Mouse (Mus musculus): ENCODE data around the gene Glt8d2. TPM values are rescaled to one million over a fixed set of nuclear protein-coding genes. Genes with fewer than 3 reads are reported as not detected.

The Glt8d2 gene
- polyA plus RNA-seq, 1 experiment from 2014 or later: 5.3 TPM

GRCm38 (mm10) chr10:82661820-82662219 lies 28.6 kb downstream of the Glt8d2 start:
- 86% methylated on average over 8 of the region's 8 CpGs for WGBS
- Histone ChIP-seq H3K9ac (ENCODE audit: low read length) (no peak overlapping the region), H3K36me3 (ENCODE audit: control insufficient read depth, insufficient read depth, low read length) (no peaks in the 10 kb centered on the region), H3K4me2 (ENCODE audit: low read length) (no peak overlapping the region), H3K9me3 (ENCODE audit: control insufficient read depth, low read length) (no peaks in the 10 kb centered on the region), H3K27me3 (replicated peaks; ENCODE audit: control insufficient read depth, insufficient read depth, low read length) (no peaks in the 10 kb centered on the region), H3K27ac (ENCODE audit: low read depth) (no peak overlapping the region), H3K4me1 (replicated peaks; ENCODE audit: control insufficient read depth, insufficient read depth, low read length) (no peaks in the 10 kb centered on the region), H3K4me3 (ENCODE audit: low read depth, low read length) (no peak overlapping the region)
- ATAC-seq (replicated peaks; ENCODE audit: low FRiP score, low TSS enrichment, low read depth) (no peak), DNase-seq (ENCODE audit: low spot score) (no peak)

- no peak for DNase-seq (ENCODE audit: low spot score)
- no peak for ATAC-seq (replicated peaks; ENCODE audit: low FRiP score, low TSS enrichment, low read depth)
- no peaks in the 10 kb centered on the region for H3K9me3 ChIP-seq (ENCODE audit: control insufficient read depth, low read length)
Observed at GRCm38 (mm10) chr10:82654581-82654980, 35.9 kb downstream of the Glt8d2 start.

GRCm38 (mm10) chr10:82652625-82653024 lies 37.8 kb downstream of the Glt8d2 start:
- peaks cover 30% of the 10 kb centered on the region for H3K36me3 ChIP-seq (ENCODE audit: control insufficient read depth, insufficient read depth, low read length)
- H3K4me3 ChIP-seq (ENCODE audit: low read depth, low read length): no peak overlapping the region
- WGBS: 68% methylated on average over 5 of the region's 5 CpGs
- H3K27me3 ChIP-seq (replicated peaks; ENCODE audit: control insufficient read depth, insufficient read depth, low read length): no peaks in the 10 kb centered on the region
- H3K27ac ChIP-seq (ENCODE audit: low read depth): no peak overlapping the region
- ATAC-seq (replicated peaks; ENCODE audit: low FRiP score, low TSS enrichment, low read depth): no peak
- H3K4me2 ChIP-seq (ENCODE audit: low read length): no peak overlapping the region
- no peaks in the 10 kb centered on the region for H3K9me3 ChIP-seq (ENCODE audit: control insufficient read depth, low read length)
- no peaks in the 10 kb centered on the region for H3K4me1 ChIP-seq (replicated peaks; ENCODE audit: control insufficient read depth, insufficient read depth, low read length)
- no peak for DNase-seq (ENCODE audit: low spot score)
- no peak overlapping the region for H3K9ac ChIP-seq (ENCODE audit: low read length)

More at GRCm38 (mm10) chr10:82654581-82654980, 35.9 kb downstream of the Glt8d2 start:
- H3K9ac ChIP-seq (ENCODE audit: low read length): no peak overlapping the region
- no peak overlapping the region for H3K4me3 ChIP-seq (ENCODE audit: low read depth, low read length)
- 66% methylated on average over 3 of the region's 3 CpGs for WGBS
- peaks cover 23% of the 10 kb centered on the region for H3K36me3 ChIP-seq (ENCODE audit: control insufficient read depth, insufficient read depth, low read length)
- no peak overlapping the region for H3K27ac ChIP-seq (ENCODE audit: low read depth)
- H3K27me3 ChIP-seq (replicated peaks; ENCODE audit: control insufficient read depth, insufficient read depth, low read length): no peaks in the 10 kb centered on the region
- H3K4me2 ChIP-seq (ENCODE audit: low read length): no peak overlapping the region
- no peaks in the 10 kb centered on the region for H3K4me1 ChIP-seq (replicated peaks; ENCODE audit: control insufficient read depth, insufficient read depth, low read length)

GRCm38 (mm10) chr10:82651221-82651620 lies 39.2 kb downstream of the Glt8d2 start:
- Histone ChIP-seq H3K9me3 (ENCODE audit: control insufficient read depth, low read length) (no peaks in the 10 kb centered on the region), H3K27ac (ENCODE audit: low read depth) (no peak overlapping the region), H3K9ac (ENCODE audit: low read length) (no peak overlapping the region), H3K4me1 (replicated peaks; ENCODE audit: control insufficient read depth, insufficient read depth, low read length) (no peaks in the 10 kb centered on the region), H3K4me3 (ENCODE audit: low read depth, low read length) (no peak overlapping the region), H3K36me3 (ENCODE audit: control insufficient read depth, insufficient read depth, low read length) (peaks cover 44% of the 10 kb centered on the region), H3K4me2 (ENCODE audit: low read length) (no peak overlapping the region), H3K27me3 (replicated peaks; ENCODE audit: control insufficient read depth, insufficient read depth, low read length) (no peaks in the 10 kb centered on the region)
- 84% methylated on average over 5 of the region's 5 CpGs for WGBS
- ATAC-seq (replicated peaks; ENCODE audit: low FRiP score, low TSS enrichment, low read depth) (no peak), DNase-seq (ENCODE audit: low spot score) (no peak)

- H3K4me2 ChIP-seq (ENCODE audit: low read length): no peak overlapping the region
- no peak for DNase-seq (ENCODE audit: low spot score)
- no peaks in the 10 kb centered on the region for H3K27me3 ChIP-seq (replicated peaks; ENCODE audit: control insufficient read depth, insufficient read depth, low read length)
- peaks cover 78% of the 10 kb centered on the region for H3K36me3 ChIP-seq (ENCODE audit: control insufficient read depth, insufficient read depth, low read length)
- WGBS: 87% methylated on average over 17 of the region's 17 CpGs
- H3K4me3 ChIP-seq (ENCODE audit: low read depth, low read length): no peak overlapping the region
- no peaks in the 10 kb centered on the region for H3K9me3 ChIP-seq (ENCODE audit: control insufficient read depth, low read length)
- H3K4me1 ChIP-seq (replicated peaks; ENCODE audit: control insufficient read depth, insufficient read depth, low read length): no peaks in the 10 kb centered on the region
- no peak overlapping the region for H3K27ac ChIP-seq (ENCODE audit: low read depth)
- no peak overlapping the region for H3K9ac ChIP-seq (ENCODE audit: low read length)
- no peak for ATAC-seq (replicated peaks; ENCODE audit: low FRiP score, low TSS enrichment, low read depth)
Observed at GRCm38 (mm10) chr10:82647205-82647811, 43.1 kb downstream of the Glt8d2 start.

GRCm38 (mm10) chr10:82646083-82646482 lies 44.4 kb downstream of the Glt8d2 start:
- WGBS: 96% methylated on average over 8 of the region's 8 CpGs
- Histone ChIP-seq H3K4me1 (replicated peaks; ENCODE audit: control insufficient read depth, insufficient read depth, low read length) (no peaks in the 10 kb centered on the region), H3K27me3 (replicated peaks; ENCODE audit: control insufficient read depth, insufficient read depth, low read length) (no peaks in the 10 kb centered on the region), H3K4me2 (ENCODE audit: low read length) (no peak overlapping the region), H3K4me3 (ENCODE audit: low read depth, low read length) (no peak overlapping the region), H3K9me3 (ENCODE audit: control insufficient read depth, low read length) (no peaks in the 10 kb centered on the region), H3K36me3 (ENCODE audit: control insufficient read depth, insufficient read depth, low read length) (peaks cover 77% of the 10 kb centered on the region), H3K9ac (ENCODE audit: low read length) (no peak overlapping the region), H3K27ac (ENCODE audit: low read depth) (no peak overlapping the region)
- ATAC-seq (replicated peaks; ENCODE audit: low FRiP score, low TSS enrichment, low read depth): 0 out of 2 replicates have a peak, but pooled peaks have one; percentile 58
- DNase-seq (ENCODE audit: low spot score): no peak

- Histone ChIP-seq H3K4me3 (ENCODE audit: low read depth, low read length) (no peak overlapping the region), H3K4me1 (replicated peaks; ENCODE audit: control insufficient read depth, insufficient read depth, low read length) (no peaks in the 10 kb centered on the region), H3K36me3 (ENCODE audit: control insufficient read depth, insufficient read depth, low read length) (peaks cover 87% of the 10 kb centered on the region), H3K9me3 (ENCODE audit: control insufficient read depth, low read length) (no peaks in the 10 kb centered on the region), H3K27ac (ENCODE audit: low read depth) (no peak overlapping the region), H3K9ac (ENCODE audit: low read length) (no peak overlapping the region), H3K4me2 (ENCODE audit: low read length) (no peak overlapping the region), H3K27me3 (replicated peaks; ENCODE audit: control insufficient read depth, insufficient read depth, low read length) (no peaks in the 10 kb centered on the region)
- WGBS: 91% methylated on average over 7 of the region's 9 CpGs
- ATAC-seq (replicated peaks; ENCODE audit: low FRiP score, low TSS enrichment, low read depth) (no peak), DNase-seq (ENCODE audit: low spot score) (no peak)
Observed at GRCm38 (mm10) chr10:82641481-82641880, 49.0 kb downstream of the Glt8d2 start.

GRCm38 (mm10) chr10:82639032-82639698 lies 51.3 kb downstream of the Glt8d2 start:
- H3K27ac ChIP-seq (ENCODE audit: low read depth): no peak overlapping the region
- DNase-seq (ENCODE audit: low spot score) (no peak), ATAC-seq (replicated peaks; ENCODE audit: low FRiP score, low TSS enrichment, low read depth) (no peak)
- H3K9ac ChIP-seq (ENCODE audit: low read length): no peak overlapping the region
- WGBS: 89% methylated on average over 8 of the region's 8 CpGs
- no peaks in the 10 kb centered on the region for H3K4me1 ChIP-seq (replicated peaks; ENCODE audit: control insufficient read depth, insufficient read depth, low read length)
- H3K4me2 ChIP-seq (ENCODE audit: low read length): no peak overlapping the region
- no peaks in the 10 kb centered on the region for H3K9me3 ChIP-seq (ENCODE audit: control insufficient read depth, low read length)
- no peak overlapping the region for H3K4me3 ChIP-seq (ENCODE audit: low read depth, low read length)
- peaks cover 71% of the 10 kb centered on the region for H3K36me3 ChIP-seq (ENCODE audit: control insufficient read depth, insufficient read depth, low read length)
- H3K27me3 ChIP-seq (replicated peaks; ENCODE audit: control insufficient read depth, insufficient read depth, low read length): no peaks in the 10 kb centered on the region

- H3K36me3 ChIP-seq (ENCODE audit: control insufficient read depth, insufficient read depth, low read length): peaks cover 56% of the 10 kb centered on the region
- WGBS: 94% methylated on average over 3 of the region's 3 CpGs
- no peak for ATAC-seq (replicated peaks; ENCODE audit: low FRiP score, low TSS enrichment, low read depth)
Observed at GRCm38 (mm10) chr10:82636321-82636720, 54.1 kb downstream of the Glt8d2 start.

More at GRCm38 (mm10) chr10:82636321-82636720, 54.1 kb downstream of the Glt8d2 start:
- H3K9ac ChIP-seq (ENCODE audit: low read length): no peak overlapping the region
- H3K4me1 ChIP-seq (replicated peaks; ENCODE audit: control insufficient read depth, insufficient read depth, low read length): no peaks in the 10 kb centered on the region; the same call in 1 of the 2 replicates
- H3K9me3 ChIP-seq (ENCODE audit: control insufficient read depth, low read length): 0 out of 2 replicates have a peak, but pooled peaks cover 2% of the 10 kb centered on the region
- no peak overlapping the region for H3K4me2 ChIP-seq (ENCODE audit: low read length)
- no peak overlapping the region for H3K27ac ChIP-seq (ENCODE audit: low read depth)
- DNase-seq (ENCODE audit: low spot score): no peak
- no peak overlapping the region for H3K4me3 ChIP-seq (ENCODE audit: low read depth, low read length)
- no peaks in the 10 kb centered on the region for H3K27me3 ChIP-seq (replicated peaks; ENCODE audit: control insufficient read depth, insufficient read depth, low read length)

All from intestine, embryonic 14.5 days (tissue).